Mouse (Mus musculus) lung, embryonic 16.5 days (tissue): Measurements from ENCODE around the gene Mier1. TPM values are rescaled to one million over a fixed set of nuclear protein-coding genes. Genes with fewer than 3 reads are reported as not detected.
A peak's percentile ranks its signal among the peaks of the same experiment; 100 is the strongest.

ENCODE experiments used
- ATAC-seq: fragments of 200-750 bp; cut with Nextera tagmentation; 2 replicates; pipeline ENCODE4 v1.8.0; 2017; ENCODE audit warnings: low read depth, mild to moderate bottlenecking, moderate library complexity
- H3K27ac ChIP-seq: fragments of 300-500 bp; sonication (generic); 2 replicates; pipeline ENCODE4 v1.5.1; 2014; ENCODE audit warnings: mild to moderate bottlenecking, control low read depth, low read length
- H3K27me3 ChIP-seq: fragments of 300-500 bp; sonication (generic); 2 replicates; pipeline ENCODE4 v1.6.1; 2014; ENCODE audit warnings: low read depth, low read length, mixed read lengths; ENCODE audit not compliant: control insufficient read depth, insufficient read depth
- H3K36me3 ChIP-seq: fragments of 300-500 bp; sonication (generic); 2 replicates; pipeline ENCODE4 v1.6.1; 2014; ENCODE audit warnings: low read length; ENCODE audit not compliant: control insufficient read depth, insufficient read depth
- H3K4me1 ChIP-seq: fragments of 300-500 bp; sonication (generic); replicated peaks from 2 replicates; pipeline ENCODE4 v1.6.1; 2014; ENCODE audit warnings: low read length, mixed read lengths; ENCODE audit not compliant: control insufficient read depth, insufficient read depth
- H3K4me2 ChIP-seq: fragments of 300-500 bp; sonication (generic); 2 replicates; pipeline ENCODE4 v1.6.1; 2014; ENCODE audit warnings: low read depth, low read length, control low read depth
- H3K4me3 ChIP-seq: fragments of 300-500 bp; sonication (generic); 2 replicates; pipeline ENCODE4 v1.5.1; 2014; ENCODE audit warnings: mild to moderate bottlenecking, low read length, control low read depth
- H3K9ac ChIP-seq: fragments of 300-500 bp; sonication (generic); 2 replicates; pipeline ENCODE4 v1.6.1; 2014; ENCODE audit warnings: low read length, control low read depth
- H3K9me3 ChIP-seq: fragments of 300-500 bp; sonication (generic); 2 replicates; pipeline ENCODE4 v1.6.1; 2016; ENCODE audit warnings: low read length; ENCODE audit not compliant: control insufficient read depth
- WGBS: fragments of 180-500 bp; shearing (Covaris S2); extraction: QIAGEN DNeasy Blood & Tissue Kit; methylation state at CpG from one replicate; pipeline ENCODE4 v1.1.7; 2014; 5-methylcytosine and 5-hydroxymethylcytosine counted together
- polyA plus RNA-seq: library from polyadenylated mRNA; unstranded; fragments of >200 nt; fragmentation: Nextera tagmentation; extraction: Ambion mirVana; gene quantifications from 2 replicates; pipeline ENCODE4 v1.2.1, GENCODE M21; 2015

The Mier1 gene
- polyA plus RNA-seq, 1 experiment from 2014 or later: 38.4 TPM

DNA sequence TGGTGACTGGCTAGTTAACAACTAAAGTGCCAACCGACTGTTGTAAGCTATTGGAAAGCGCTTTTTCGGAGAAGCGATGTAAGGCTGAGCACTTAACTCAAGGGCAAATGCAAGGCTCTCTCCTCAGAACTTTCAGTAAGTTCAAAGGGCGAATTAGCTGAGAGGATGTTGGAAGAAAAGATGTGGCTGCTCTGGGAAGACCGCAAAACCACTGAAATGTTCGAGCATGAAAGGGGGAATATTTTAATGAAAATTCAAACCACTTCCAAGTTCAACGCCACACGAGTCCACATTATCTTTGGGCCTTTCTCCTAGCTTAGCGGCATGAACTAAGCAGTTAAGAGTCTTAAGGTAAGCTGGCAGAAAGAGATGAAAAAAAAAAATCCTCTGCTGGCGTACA lies 788 bp upstream of the Mier1 start:
- Histone ChIP-seq H3K4me1 (peaks cover 17% of the 10 kb centered on the region), H3K9ac (peak overlapping the region; percentile 90), H3K36me3 (peaks cover 5% of the 10 kb centered on the region), H3K4me3 (peak overlapping the region; percentile 80), H3K4me2 (peak overlapping the region; percentile 57), H3K9me3 (no peaks in the 10 kb centered on the region), H3K27me3 (no peaks in the 10 kb centered on the region), H3K27ac (peak overlapping the region; percentile 99)
- 4% methylated on average over 11 of the region's 11 CpGs for WGBS
- no peak for ATAC-seq

DNA sequence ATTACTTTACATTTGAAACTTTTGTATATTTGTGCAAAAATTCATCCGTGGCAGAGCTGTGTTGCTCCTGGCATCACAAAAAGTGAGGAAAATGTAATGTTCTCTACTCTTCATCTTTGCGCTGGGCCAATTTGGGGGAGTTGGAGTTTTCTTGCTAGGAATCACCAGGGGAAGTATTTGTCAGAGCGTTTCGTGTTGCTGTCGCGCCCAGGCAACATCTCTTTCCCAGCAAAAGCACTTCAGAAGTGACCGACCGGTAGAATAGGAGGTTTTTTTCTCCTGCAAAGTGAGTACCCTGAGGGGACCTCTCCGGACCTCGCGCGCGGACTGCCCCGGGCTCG lies 4.7 kb downstream of the Mier1 start:
- no peak for ATAC-seq
- H3K36me3 ChIP-seq: peaks cover 5% of the 10 kb centered on the region
- H3K4me2 ChIP-seq: peak overlapping the region; percentile 74
- under 1% methylated on average over 14 of the region's 15 CpGs for WGBS
- peak overlapping the region; percentile 96 for H3K9ac ChIP-seq
- H3K9me3 ChIP-seq: no peaks in the 10 kb centered on the region
- H3K27me3 ChIP-seq: no peaks in the 10 kb centered on the region
- peak overlapping the region; percentile 93 for H3K4me3 ChIP-seq
- H3K27ac ChIP-seq: peak overlapping the region; percentile 98
- peaks cover 25% of the 10 kb centered on the region for H3K4me1 ChIP-seq

DNA sequence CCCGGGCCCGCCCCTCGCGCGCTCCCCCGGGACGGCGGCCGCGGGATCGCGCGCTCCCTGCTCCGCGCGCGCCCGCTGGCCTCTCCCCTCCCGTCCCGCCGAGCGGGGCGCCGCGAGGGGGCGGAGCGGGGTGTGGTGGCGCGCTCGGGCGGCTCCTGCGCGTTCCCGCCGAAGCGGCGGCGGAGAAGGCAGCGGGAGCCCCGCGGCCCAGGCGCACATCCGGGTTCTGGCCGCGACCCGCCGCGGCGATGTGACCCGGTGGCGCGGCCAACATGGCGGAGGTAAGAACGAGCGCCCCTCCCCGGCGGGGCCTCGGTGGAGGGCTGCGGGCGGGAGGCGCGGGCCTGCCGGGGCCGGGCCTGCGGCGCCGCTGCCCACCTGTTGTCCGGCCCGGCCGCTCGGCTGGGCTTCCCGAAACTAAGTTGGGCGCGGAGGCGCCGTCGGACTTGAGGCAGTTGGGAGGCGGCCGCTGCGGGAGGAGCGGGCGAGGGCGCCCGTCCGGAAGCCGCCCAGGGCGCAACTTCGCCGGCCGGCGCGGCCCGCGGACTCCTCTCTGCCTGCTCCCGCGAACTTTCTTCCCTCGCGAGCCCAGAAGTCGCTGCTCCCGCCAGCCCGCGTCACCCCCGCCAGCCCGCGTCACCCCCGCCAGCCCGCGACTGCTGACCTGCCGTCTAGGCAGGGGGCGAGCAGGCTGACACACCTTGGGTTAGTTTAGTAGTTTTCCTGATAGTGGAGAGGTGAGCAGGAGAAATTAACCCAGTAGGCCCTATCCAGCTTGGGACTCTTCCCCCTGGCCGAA lies 5.2 kb downstream of the Mier1 start:
- no peaks in the 10 kb centered on the region for H3K9me3 ChIP-seq
- peak overlapping the region; percentile 96 for H3K9ac ChIP-seq
- peak overlapping the region; percentile 74 for H3K4me2 ChIP-seq
- H3K4me1 ChIP-seq: peaks cover 25% of the 10 kb centered on the region
- under 1% methylated on average over 80 of the region's 111 CpGs for WGBS
- H3K27me3 ChIP-seq: no peaks in the 10 kb centered on the region
- peak; percentile 76 for ATAC-seq
- peak overlapping the region; percentile 98 for H3K27ac ChIP-seq
- peak overlapping the region; percentile 93 for H3K4me3 ChIP-seq
- peaks cover 5% of the 10 kb centered on the region for H3K36me3 ChIP-seq

DNA sequence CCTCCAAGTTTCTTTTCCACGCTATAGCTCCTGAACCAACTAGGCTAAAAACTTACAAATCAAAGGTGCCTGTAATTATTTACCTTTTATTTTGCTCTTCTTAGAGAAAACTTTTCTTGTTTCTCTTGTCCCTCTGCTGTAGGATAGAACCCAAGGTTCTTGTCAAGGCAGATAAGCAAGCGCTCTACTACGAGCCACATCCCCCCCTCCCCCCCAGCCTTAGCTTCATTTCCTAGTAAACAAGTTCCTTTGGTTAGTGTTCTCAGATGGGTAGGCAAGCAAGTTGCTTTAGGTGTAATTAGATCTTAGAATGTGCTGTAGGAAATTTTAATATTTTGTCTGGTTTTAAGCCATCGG lies 5.8 kb downstream of the Mier1 start:
- Histone ChIP-seq H3K9ac (peak overlapping the region; percentile 96), H3K4me1 (peaks cover 25% of the 10 kb centered on the region), H3K27ac (peak overlapping the region; percentile 98), H3K36me3 (peaks cover 5% of the 10 kb centered on the region), H3K4me3 (peak overlapping the region; percentile 93), H3K9me3 (no peaks in the 10 kb centered on the region), H3K27me3 (no peaks in the 10 kb centered on the region), H3K4me2 (peak overlapping the region; percentile 74)
- 10% methylated on average over 4 of the region's 4 CpGs for WGBS
- no peak; the same call in 1 of the 2 replicates for ATAC-seq

DNA sequence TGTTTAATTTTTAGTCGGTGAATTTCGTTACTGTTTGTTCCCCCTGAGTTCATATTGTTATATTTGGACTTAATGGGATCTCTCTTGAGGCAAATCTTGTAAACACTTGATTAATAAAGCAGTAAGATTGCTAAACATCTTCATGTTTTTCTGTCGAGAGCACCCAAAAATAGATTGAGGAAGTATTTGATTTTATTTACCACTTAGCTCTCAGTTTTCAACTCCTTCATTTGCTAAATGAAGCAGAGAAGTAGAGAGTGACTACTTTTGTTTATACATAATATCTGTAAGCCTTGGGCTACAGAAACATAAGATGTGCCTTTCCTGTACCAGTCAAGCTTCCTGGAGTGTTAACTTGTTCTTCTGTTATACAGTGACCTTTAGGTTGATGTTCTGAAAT lies 6.2 kb downstream of the Mier1 start:
- ATAC-seq: no peak
- Histone ChIP-seq H3K9ac (peak overlapping the region; percentile 96; the same call in 1 of the 2 replicates), H3K9me3 (no peaks in the 10 kb centered on the region), H3K4me3 (peak overlapping the region; percentile 93), H3K27me3 (no peaks in the 10 kb centered on the region), H3K4me2 (peak overlapping the region; percentile 74), H3K4me1 (peaks cover 21% of the 10 kb centered on the region), H3K27ac (0 out of 2 replicates have a peak overlapping the region, but pooled peaks have one; percentile 98), H3K36me3 (peaks cover 5% of the 10 kb centered on the region)
- WGBS: 16% methylated on average over 3 of the region's 3 CpGs

DNA sequence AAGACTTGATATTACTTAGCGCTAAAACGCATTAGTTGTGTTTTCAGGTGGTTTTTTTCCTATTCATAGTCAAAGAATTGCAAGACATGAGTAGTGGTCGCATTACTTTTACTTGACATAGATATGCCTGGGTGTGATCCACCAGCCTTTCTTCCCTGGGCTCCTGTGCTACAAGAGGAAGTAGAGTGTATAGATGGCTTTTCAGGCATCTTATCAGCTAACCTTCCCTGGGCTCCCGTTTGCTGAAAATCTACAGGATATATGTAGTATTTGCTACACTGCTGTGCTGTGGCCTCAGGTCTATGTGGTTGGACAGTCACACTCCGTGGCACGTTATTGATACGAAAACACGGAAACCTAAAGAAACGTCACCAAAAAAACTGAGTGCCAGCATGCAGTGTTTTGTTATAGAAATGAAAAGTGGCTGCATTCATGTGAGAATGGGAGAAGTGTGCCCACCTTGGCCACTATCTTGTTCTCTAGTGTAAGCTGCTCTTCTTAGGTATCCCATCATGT lies 6.7 kb downstream of the Mier1 start:
- H3K9ac ChIP-seq: no peak overlapping the region

DNA sequence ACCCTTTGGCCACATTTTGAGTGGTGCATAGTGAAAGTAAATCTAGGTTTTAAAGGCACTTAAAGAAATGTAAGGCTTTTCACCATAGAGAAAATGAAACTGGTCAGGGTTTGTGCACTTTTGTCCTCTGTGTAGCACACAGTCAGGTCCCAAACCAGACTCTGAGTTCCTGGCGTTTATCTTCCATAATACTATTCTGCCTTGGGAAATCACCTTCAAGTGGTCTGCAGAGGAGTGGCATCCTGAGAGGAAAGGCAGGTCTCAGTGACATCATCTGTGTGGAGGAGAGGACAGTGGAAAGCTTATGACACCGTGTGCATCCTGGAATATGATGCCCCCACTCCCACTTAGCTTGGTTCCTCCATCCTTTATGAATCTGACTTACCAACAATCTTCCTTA lies 8.9 kb downstream of the Mier1 start:
- Histone ChIP-seq H3K4me2 (0 out of 2 replicates have a peak overlapping the region, but pooled peaks have one; percentile 5), H3K36me3 (no peaks in the 10 kb centered on the region), H3K9me3 (no peaks in the 10 kb centered on the region), H3K27ac (no peak overlapping the region), H3K4me1 (peaks cover 19% of the 10 kb centered on the region), H3K27me3 (no peaks in the 10 kb centered on the region), H3K9ac (no peak overlapping the region), H3K4me3 (no peak overlapping the region)
- WGBS: 38% methylated on average over 2 of the region's 2 CpGs
- no peak for ATAC-seq

More for the DNA sequence above, 6.7 kb downstream of the Mier1 start:
- Histone ChIP-seq H3K4me2 (peak overlapping the region; percentile 74), H3K4me3 (peak overlapping the region; percentile 93; the same call in 1 of the 2 replicates), H3K9me3 (no peaks in the 10 kb centered on the region), H3K27me3 (no peaks in the 10 kb centered on the region), H3K36me3 (peaks cover 5% of the 10 kb centered on the region), H3K4me1 (peaks cover 19% of the 10 kb centered on the region), H3K27ac (no peak overlapping the region)
- 77% methylated on average over 9 of the region's 9 CpGs for WGBS
- no peak for ATAC-seq

DNA sequence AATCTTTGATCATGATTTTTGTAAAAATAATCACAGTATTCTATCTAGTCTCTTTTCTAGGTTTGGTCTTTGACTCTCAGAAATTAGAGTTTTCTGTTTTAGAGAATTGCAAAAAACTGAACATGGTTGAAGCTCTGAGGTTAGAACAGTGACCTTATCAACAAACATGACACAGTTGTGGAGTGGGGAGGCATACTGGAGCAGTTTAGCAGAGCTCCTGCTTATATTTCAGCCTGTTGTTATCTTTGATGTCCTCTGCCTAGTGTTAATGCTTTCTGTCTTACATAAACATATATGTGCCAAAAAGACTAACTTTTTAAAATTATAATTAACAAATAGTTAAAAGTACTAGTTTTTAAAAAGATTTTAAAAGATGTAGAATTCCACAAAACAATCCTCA lies 9.4 kb downstream of the Mier1 start:
- Histone ChIP-seq H3K36me3 (no peaks in the 10 kb centered on the region), H3K27me3 (no peaks in the 10 kb centered on the region), H3K27ac (no peak overlapping the region), H3K4me2 (no peak overlapping the region), H3K9ac (no peak overlapping the region), H3K9me3 (no peaks in the 10 kb centered on the region), H3K4me3 (no peak overlapping the region), H3K4me1 (peaks cover 18% of the 10 kb centered on the region)
- no peak for ATAC-seq

DNA sequence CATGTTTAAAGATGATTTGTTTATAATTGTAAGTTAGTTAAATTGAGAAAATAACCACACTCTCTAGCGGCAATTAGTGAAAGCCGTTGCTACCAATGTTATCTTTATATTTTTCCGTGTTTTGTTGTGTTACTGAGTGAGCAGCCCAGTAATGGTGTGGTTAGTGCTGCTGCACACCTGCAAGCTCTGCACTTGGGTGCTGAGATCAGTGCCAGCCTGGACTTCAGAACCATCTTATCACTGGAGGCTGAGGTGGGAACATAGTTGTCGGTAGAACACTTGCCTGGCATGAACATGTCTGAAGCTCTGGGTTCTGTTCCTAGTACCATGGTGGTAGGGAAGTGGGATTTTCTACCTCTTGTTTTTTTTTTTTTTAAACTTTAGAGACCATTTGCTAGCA lies 12.3 kb downstream of the Mier1 start:
- H3K4me2 ChIP-seq: no peak overlapping the region
- H3K27ac ChIP-seq: no peak overlapping the region
- peaks cover 5% of the 10 kb centered on the region for H3K4me1 ChIP-seq
- H3K36me3 ChIP-seq: no peaks in the 10 kb centered on the region; the same call in 1 of the 2 replicates
- H3K9ac ChIP-seq: no peak overlapping the region
- ATAC-seq: no peak
- H3K9me3 ChIP-seq: no peaks in the 10 kb centered on the region
- 80% methylated on average over 4 of the region's 4 CpGs for WGBS
- H3K27me3 ChIP-seq: no peaks in the 10 kb centered on the region
- H3K4me3 ChIP-seq: no peak overlapping the region
